Mouse (Mus musculus) heart, postnatal 4 days (tissue): ENCODE data around the gene Cnot3. TPM values are rescaled to one million over a fixed set of nuclear protein-coding genes. Genes with fewer than 3 reads are reported as not detected.
"Not testable (repeated sequence)": the region's sequence is repeated elsewhere in the genome, so short reads cannot be mapped to it uniquely, and the experiment has no call there.

Experiments used
- DNase-seq: peaks from one replicate; pipeline ENCODE4 v3.0.0; 2021
- microRNA-seq, 2 experiments: library from miRNA; unstranded; fragments of <30 nt; microRNA quantifications; one replicate each; pipeline ENCODE4 v1.2.0; 2021 to 2022
- total RNA-seq, 2 experiments: library from RNA; stranded (reverse); gene quantifications; 2 replicates each; pipeline ENCODE4 v1.2.3; 2021

The Cnot3 gene
- total RNA-seq, 2 experiments from 2014 or later = 37.9 to 38.3 TPM

DNA sequence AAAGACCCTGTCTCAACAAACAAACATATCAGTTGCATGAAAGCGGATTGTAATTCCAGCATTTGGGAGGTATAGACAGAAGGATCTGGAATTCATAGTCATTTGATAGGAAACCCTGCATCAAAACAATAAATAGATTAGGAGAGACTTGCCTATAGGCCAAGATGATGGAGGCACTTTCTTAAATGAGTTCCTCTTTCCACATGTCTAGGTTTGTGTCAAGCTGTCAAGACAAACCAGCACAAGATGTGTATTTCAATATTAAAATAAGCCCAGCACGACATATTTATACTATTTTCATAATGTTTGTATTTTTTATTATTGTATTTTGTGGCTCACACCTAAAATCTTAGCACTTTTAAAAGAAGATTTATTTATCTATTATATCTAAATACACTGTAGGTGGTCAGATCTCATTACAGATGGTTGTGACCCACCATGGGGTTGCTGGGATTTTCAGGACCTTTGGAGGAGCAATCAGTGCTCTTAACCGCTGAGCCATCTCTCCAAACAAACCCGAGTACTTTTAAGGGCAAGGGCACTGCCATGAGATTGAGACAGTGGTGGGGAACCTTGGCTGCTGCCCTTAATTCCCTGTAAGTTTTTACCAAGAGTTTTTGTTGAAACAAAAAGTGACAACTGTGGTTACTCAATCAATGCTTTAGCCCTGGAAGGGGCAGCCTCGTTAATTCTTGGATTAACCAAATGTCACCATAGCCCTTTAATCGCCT, 58.2 kb downstream of the Cnot3 start:
- DNase-seq = no peak

DNA sequence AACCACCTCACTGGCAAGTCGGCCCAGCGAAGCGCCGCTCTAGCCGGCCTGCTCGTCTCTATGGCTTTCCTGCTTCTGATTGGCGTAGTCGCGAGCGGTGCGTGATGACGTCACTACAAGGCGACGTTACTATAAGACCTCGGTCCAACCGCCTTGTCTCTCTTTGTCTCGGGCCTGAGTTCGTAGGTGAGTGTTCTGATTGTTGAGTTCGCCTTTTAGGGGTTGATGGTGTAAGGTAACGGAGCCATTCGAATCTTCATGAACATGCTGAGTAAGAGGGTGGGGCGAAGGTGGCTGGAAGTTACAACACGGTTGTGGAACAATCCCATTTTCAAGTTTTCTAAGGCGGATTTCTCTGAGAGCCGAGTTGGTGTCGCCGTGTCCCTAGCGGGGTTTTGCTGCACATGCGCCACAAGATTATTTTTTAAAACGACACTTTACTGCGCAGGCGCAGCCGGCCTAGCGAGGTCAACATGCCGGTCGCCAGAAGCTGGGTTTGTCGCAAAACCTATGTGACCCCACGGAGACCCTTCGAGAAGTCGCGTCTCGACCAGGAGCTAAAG, 58.9 kb downstream of the Cnot3 start, which contains the start of gene Rps9:
Gene Rps9, plus strand, starts transcription at position 115 of the 563 bp plus-strand sequence.
- DNase-seq = peak; percentile 97

DNA sequence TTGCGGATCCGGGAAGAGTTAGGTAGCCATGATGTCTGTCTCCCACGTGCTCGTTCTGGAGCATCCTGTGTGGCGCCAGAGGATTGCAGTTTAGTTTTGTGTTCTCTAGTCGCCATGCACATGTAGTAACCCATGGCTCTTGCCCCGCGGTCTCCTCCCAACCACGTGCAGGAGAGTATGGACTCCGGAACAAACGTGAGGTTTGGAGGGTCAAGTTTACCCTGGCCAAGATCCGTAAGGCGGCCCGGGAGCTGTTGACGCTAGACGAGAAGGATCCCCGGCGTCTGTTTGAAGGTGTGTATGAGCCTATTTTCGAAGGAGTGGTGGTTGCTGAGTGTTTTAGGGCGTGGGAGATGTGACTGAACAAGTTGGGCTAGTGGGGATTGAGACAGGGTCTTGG, 59.4 kb downstream of the Cnot3 start:
- no peak for DNase-seq

DNA sequence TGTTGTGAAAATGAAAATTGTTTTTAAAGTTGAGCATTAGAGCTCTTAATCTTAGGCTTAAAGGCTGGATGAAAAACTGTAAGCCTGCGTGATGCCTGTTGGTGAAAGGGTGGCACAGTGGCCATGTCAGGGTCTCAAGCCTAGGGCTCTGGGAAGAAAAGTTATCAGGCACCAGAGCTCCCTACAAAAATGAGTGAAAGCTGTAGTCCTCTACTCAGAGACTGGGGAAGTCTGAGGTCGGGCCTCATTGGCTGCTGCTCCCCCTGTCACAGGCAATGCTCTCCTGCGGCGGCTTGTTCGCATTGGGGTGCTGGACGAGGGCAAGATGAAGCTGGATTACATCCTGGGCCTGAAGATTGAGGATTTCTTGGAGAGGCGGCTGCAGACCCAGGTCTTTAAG, 60.4 kb downstream of the Cnot3 start:
- peak; percentile 12 for DNase-seq

DNA sequence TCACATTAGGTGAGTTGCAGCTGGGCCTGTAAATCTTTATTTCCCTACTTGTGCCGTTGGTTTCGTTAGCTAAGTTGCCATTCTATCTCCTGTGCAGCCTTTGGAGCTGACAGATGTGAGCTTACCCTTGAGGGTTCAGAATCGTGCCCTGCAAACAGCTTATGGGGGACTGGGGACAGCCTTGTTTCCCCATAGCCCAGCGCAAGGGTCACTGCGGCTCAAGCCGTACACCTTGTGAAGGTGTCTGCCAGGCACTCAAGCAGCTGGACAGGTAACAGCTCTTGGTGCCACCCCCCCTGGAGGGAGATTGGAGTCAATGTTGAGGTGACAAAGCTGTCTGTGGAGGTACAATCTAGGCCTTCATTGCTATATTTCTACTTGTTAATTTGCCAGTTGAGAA, 60.8 kb downstream of the Cnot3 start:
- DNase-seq = no peak

DNA sequence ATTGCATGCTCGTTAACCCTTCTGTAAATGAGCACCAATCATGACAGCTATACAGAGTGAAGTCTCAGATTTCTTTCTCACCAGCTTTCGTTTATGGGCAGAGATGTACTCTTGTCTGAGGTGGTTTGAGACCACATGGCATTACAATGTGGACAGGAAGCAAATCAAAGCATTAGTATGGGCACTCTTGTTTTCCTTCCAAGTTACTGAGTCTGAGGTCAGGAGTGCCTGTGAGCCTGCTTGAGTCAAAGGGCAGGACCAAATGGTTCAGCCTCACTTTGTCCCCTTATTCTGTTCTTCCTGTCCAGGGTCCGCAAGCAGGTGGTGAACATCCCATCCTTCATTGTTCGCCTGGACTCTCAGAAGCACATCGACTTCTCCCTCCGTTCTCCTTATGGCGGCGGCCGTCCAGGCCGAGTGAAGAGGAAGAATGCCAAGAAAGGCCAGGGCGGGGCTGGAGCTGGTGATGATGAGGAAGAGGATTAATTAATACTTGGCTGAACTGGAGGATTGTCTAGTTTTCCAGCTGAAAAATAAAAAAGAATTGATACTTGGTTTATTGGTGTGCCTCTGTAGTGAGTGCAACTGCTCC, 61.4 kb downstream of the Cnot3 start:
- no peak for DNase-seq

DNA sequence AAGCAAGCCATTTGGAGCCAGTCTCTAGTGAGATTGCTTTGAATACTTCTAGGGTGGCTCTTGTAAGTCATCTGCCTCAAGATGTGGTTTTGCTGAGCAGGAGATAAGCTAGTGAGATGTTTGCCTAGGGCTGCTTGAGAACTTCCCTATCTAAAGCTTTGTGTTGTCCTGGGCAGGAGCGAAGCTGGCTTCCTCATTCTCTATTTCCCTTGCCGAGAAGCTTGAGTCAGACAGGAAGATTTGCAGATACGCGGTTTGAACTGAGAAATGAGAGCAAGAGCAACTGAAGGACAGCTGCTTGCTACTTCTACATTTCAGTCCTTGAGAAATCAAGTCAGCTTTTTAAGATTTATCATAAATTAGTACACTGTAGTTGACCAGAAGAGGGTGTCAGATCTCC, 62.0 kb downstream of the Cnot3 start:
- no peak for DNase-seq

DNA sequence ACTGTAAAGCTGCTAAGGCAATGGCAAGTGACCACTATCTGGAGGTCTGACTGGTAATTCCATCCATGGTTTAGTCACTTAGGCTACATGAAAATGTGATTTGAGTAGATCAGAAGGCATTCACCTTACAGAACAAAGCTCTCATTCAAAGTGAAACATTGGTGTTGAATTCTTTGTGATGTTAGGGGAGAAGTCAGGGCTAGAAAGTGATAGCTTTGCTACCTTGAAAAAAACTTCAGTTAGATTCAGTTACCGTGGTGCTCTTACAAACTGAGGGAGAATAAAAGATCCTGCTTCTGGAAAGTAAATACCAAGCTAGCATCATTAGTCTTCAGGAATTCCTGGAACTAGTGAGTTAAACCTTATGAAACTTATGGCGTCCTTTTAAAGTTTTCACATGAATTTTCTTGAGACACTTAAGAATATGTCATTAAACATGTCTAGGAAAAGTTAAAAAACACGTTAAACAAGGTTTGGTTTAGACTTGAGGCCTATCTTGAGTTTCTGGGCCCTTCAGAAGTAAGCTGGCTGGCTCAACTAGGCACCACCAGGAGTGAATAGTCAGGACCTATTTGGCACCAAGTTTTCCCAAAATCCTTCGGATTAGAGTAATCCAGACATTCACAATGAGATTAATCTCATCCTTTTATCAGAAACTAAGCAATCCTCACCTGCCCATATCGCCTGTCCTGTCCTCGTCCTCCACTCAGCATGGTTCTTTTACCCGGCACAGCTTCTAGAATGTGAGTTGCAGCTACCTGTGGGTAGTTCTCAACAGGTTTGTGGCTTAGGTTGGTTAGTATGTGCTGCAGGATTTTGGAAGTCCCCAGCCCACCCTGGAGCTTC, 62.7 kb downstream of the Cnot3 start:
- no peak for DNase-seq

DNA sequence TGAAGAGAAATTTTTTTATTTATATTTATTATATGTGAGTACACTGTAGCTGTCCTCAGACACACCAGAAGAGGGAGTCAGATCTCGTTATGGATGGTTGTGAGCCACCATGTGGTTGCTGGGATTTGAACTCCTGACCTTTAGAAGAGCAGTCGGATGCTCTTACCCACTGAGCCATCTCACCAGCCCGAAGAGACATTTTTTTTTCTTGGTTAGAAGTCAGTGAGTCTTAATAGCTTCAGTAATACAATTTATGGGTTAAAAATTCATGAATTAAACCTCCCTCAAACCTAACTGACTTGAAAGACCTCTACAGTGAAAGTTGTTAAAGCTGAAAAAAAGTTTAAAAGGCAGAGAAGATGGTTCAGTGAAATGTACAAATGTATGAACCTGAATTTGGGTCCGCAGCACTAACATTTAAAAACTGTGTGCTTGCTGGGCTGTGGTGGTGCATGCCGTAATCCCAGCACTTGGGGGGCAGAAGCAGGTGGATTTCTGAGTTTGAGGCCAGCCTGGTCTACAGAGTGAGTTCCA, 63.4 kb downstream of the Cnot3 start:
- DNase-seq = not testable (repeated sequence)

DNA sequence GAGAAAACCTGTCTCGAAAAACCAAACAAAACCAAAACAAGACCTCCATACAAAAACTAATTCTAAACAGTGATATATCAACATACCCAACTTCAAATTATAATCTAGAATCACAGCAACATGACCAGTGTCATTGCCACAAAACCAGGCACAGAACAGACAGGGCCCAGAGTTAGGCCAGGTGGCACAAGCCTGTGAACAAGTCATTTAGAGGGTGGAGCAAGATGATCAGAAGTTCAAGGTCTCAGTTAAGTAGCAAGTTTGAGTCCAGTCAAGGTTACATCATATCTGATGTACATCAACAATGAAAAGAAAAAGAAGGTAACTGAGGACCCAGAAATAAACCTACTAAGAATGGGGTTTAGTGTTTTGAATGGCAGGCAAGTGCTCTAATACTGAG, 63.9 kb downstream of the Cnot3 start:
- no peak for DNase-seq

Small RNA genes within 50 kb of the gene (microRNA-seq; reads per million reads assigned to microRNA genes)
- gene Mir3572 = 5.1 to 5.2 reads per million in 2 experiments

Other genes starting within 250 kb of the Cnot3 start
- gene Cacng6, start 221.1 kb upstream of the Cnot3 start, total RNA-seq = 1 to 10 TPM; 7.9 to 9.0 TPM
- not detected for gene Tarm1, start 142.6 kb upstream of the Cnot3 start, total RNA-seq
- under 1 TPM; 0.52 to 0.81 TPM for gene Oscar, start 29.1 kb upstream of the Cnot3 start, total RNA-seq
- 1,000 to 10,000 TPM; 1,232 to 1,303 TPM for gene Ndufa3, start 27.9 kb upstream of the Cnot3 start, total RNA-seq
- gene Tfpt, start 15.3 kb upstream of the Cnot3 start, total RNA-seq = 10 to 100 TPM; 18.0 to 23.0 TPM
- gene Prpf31, start 15.3 kb upstream of the Cnot3 start, total RNA-seq = 10 to 100 TPM; 37.5 to 40.3 TPM
- gene Leng1, start 20.6 kb downstream of the Cnot3 start, total RNA-seq = 10 to 100 TPM in 1 of 2 experiments, 1 to 10 TPM in 1; 8.5 to 10.2 TPM
- 1 to 10 TPM; 2.2 to 2.4 TPM for gene Tmc4, start 32.3 kb downstream of the Cnot3 start, total RNA-seq
- 100 to 1,000 TPM; 127 to 133 TPM for gene Tsen34, start 47.6 kb downstream of the Cnot3 start, total RNA-seq
- gene Mboat7, start 48.3 kb downstream of the Cnot3 start, total RNA-seq = 10 to 100 TPM; 29.7 to 32.3 TPM
- gene Rps9, start 58.7 kb downstream of the Cnot3 start, total RNA-seq = 100 to 1,000 TPM; 875 to 920 TPM
- gene Pirb, start 75.1 kb downstream of the Cnot3 start, total RNA-seq = under 1 TPM; 0.43 to 0.64 TPM
- gene Gm15448, start 180.4 kb downstream of the Cnot3 start, total RNA-seq = not detected
- under 1 TPM in 1 of 2 experiments, not detected in 1; 0.14 TPM for gene Pira2, start 199.8 kb downstream of the Cnot3 start, total RNA-seq